Mouse (Mus musculus) CH12.LX (cell line): ENCODE data around the gene Slc16a5. TPM values are rescaled to one million over a fixed set of nuclear protein-coding genes. Genes with fewer than 3 reads are reported as not detected.
A peak's percentile ranks its signal among the peaks of the same experiment; 100 is the strongest.

Experiments used
- DNase-seq: peaks from one replicate; pipeline ENCODE4 v3.0.0-alpha.2; 2013; ENCODE audit errors: extremely low read depth
- H3K27ac ChIP-seq: 2 replicates; pipeline ENCODE4 v1.5.1; 2012; ENCODE audit warnings: low read depth, mild to moderate bottlenecking, control low read depth, moderate library complexity; ENCODE audit not compliant: insufficient read depth
- H3K27me3 ChIP-seq: replicated peaks from 2 replicates; pipeline ENCODE3; 2012; ENCODE audit warnings: inconsistent platforms
- H3K36me3 ChIP-seq, 2 experiments: replicated peaks in 1 of 2; 2 replicates each; pipeline versions ENCODE3 to v1.6.1; 2012; ENCODE audit warnings: inconsistent platforms in 1 of 2, low read length in 1 of 2, mild to moderate bottlenecking in 1 of 2, mixed read lengths in 1 of 2, moderate library complexity in 1 of 2; ENCODE audit not compliant: control insufficient read depth in 1 of 2, insufficient read depth in 1 of 2
- H3K4me1 ChIP-seq, 2 experiments: 2 replicates each; pipeline ENCODE4 v1.6.1; 2012; ENCODE audit warnings: inconsistent platforms in 1 of 2, moderate library complexity in 1 of 2; ENCODE audit not compliant: insufficient read depth in 2 of 2, control insufficient read depth in 1 of 2
- H3K4me2 ChIP-seq: 2 replicates; pipeline ENCODE4 v1.6.1; 2012; ENCODE audit warnings: low read depth, mild to moderate bottlenecking, control low read depth; ENCODE audit not compliant: poor library complexity, insufficient read depth, severe bottlenecking
- H3K4me3 ChIP-seq, 3 experiments: fragments of 150-350 bp in 1 of 3; sonication (generic) in 1 of 3; replicated peaks in 1 of 3; 2 replicates each; pipeline versions ENCODE3 to v1.5.1; 2011 to 2012; ENCODE audit warnings: low read depth in 2 of 3, low read length in 2 of 3, mild to moderate bottlenecking in 2 of 3, moderate library complexity in 2 of 3, control low read depth in 1 of 3, improper control_type of control experiment in 1 of 3, inconsistent platforms in 1 of 3, mixed read lengths in 1 of 3; ENCODE audit not compliant: poor library complexity in 1 of 3
- H3K79me2 ChIP-seq: replicated peaks from 2 replicates; pipeline ENCODE4 v1.6.1; 2012; ENCODE audit warnings: mild to moderate bottlenecking, moderate library complexity; ENCODE audit not compliant: control insufficient read depth, poor library complexity, insufficient read depth, severe bottlenecking; ENCODE audit errors: extremely low read depth
- H3K9ac ChIP-seq: 2 replicates; pipeline ENCODE4 v1.6.1; 2012; ENCODE audit warnings: low read depth, mild to moderate bottlenecking, control low read depth, moderate library complexity; ENCODE audit not compliant: insufficient read depth
- H3K9me3 ChIP-seq: replicated peaks from 2 replicates; pipeline ENCODE3; 2012; ENCODE audit warnings: low read length, inconsistent platforms, mixed read lengths
- BHLHE40 ChIP-seq: IDR thresholded peaks from 2 replicates; pipeline ENCODE4 v1.6.1; 2011; ENCODE audit warnings: mild to moderate bottlenecking, low read depth, low read length, improper control_type of control experiment
- CHD1 ChIP-seq: IDR thresholded peaks from 2 replicates; pipeline ENCODE4 v1.6.1; 2012; ENCODE audit warnings: low read depth, low read length, improper control_type of control experiment, inconsistent platforms
- CHD2 ChIP-seq: IDR thresholded peaks from 2 replicates; pipeline ENCODE4 v1.6.1; 2011; ENCODE audit warnings: low read length, improper control_type of control experiment
- CTCF ChIP-seq, 2 experiments: IDR thresholded peaks in 1 of 2; conservative IDR thresholded peaks in 1 of 2; 2 replicates each; pipeline ENCODE4 v1.5.1; 2011 to 2012; ENCODE audit warnings: low read depth in 2 of 2, low read length in 2 of 2, improper control_type of control experiment in 1 of 2, inconsistent platforms in 1 of 2, mild to moderate bottlenecking in 1 of 2, moderate library complexity in 1 of 2
- E2F4 ChIP-seq: IDR thresholded peaks from 2 replicates; pipeline ENCODE4 v1.6.1; 2011; ENCODE audit warnings: low read depth, low read length, improper control_type of control experiment; ENCODE audit not compliant: insufficient replicate concordance
- ETS1 ChIP-seq: conservative IDR thresholded peaks from 2 replicates; pipeline ENCODE4 v1.6.1; 2012; ENCODE audit warnings: low read depth, mild to moderate bottlenecking, inconsistent platforms, low read length, improper control_type of control experiment, moderate library complexity
- GABPA ChIP-seq: IDR thresholded peaks from 2 replicates; pipeline ENCODE4 v1.6.1; 2012; ENCODE audit warnings: low read depth, low read length, improper control_type of control experiment, inconsistent platforms; ENCODE audit not compliant: insufficient replicate concordance
- JUN ChIP-seq: IDR thresholded peaks from 2 replicates; pipeline ENCODE4 v1.6.1; 2011; ENCODE audit warnings: low read depth, mild to moderate bottlenecking, low read length, improper control_type of control experiment, moderate library complexity; ENCODE audit not compliant: insufficient read depth
- JUND ChIP-seq: conservative IDR thresholded peaks from 2 replicates; pipeline ENCODE4 v1.6.1; 2011; ENCODE audit warnings: low read depth, low read length, improper control_type of control experiment
- MAFK ChIP-seq: IDR thresholded peaks from 2 replicates; pipeline ENCODE4 v1.6.1; 2011; ENCODE audit warnings: low read length, improper control_type of control experiment; ENCODE audit not compliant: insufficient replicate concordance
- MAZ ChIP-seq: IDR thresholded peaks from 2 replicates; pipeline ENCODE4 v1.6.1; 2012; ENCODE audit warnings: low read depth, mild to moderate bottlenecking, inconsistent platforms, low read length, improper control_type of control experiment, moderate library complexity
- NELFE ChIP-seq: IDR thresholded peaks from 2 replicates; pipeline ENCODE4 v1.6.1; 2011; ENCODE audit warnings: low read depth, low read length, improper control_type of control experiment
- POLR2AphosphoS2 ChIP-seq: IDR thresholded peaks from 2 replicates; pipeline ENCODE4 v1.6.1; 2011; ENCODE audit warnings: low read depth, low read length, improper control_type of control experiment
- SIN3A ChIP-seq: IDR thresholded peaks from 2 replicates; pipeline ENCODE4 v1.6.1; 2012; ENCODE audit warnings: low read length, improper control_type of control experiment, inconsistent platforms
- SMC3 ChIP-seq: IDR thresholded peaks from 2 replicates; pipeline ENCODE4 v1.6.1; 2011; ENCODE audit warnings: low read depth, low read length, improper control_type of control experiment
- TBP ChIP-seq: conservative IDR thresholded peaks from 2 replicates; pipeline ENCODE4 v1.6.1; 2011; ENCODE audit warnings: low read depth, low read length, improper control_type of control experiment
- UBTF ChIP-seq: IDR thresholded peaks from 2 replicates; pipeline ENCODE4 v1.6.1; 2012; ENCODE audit warnings: low read depth, mild to moderate bottlenecking, inconsistent platforms, low read length, improper control_type of control experiment, moderate library complexity
- ZKSCAN1 ChIP-seq: IDR thresholded peaks from 2 replicates; pipeline ENCODE4 v1.6.1; 2012; ENCODE audit warnings: low read depth, inconsistent platforms, low read length, improper control_type of control experiment, borderline replicate concordance
- dilution Hi-C: fragments of 300-500 bp; cut with MboI; formaldehyde crosslinking; loops from 2 replicates; pipeline ENCODE4 v1.14.3; 2020; ENCODE audit warnings: low sequenced_read_pairs; ENCODE audit not compliant: extremely low pct_unique_long_range_greater_than_20kb, extremely low pct_ligation_motif_present
- in situ Hi-C: fragments of 300-500 bp; cut with MboI; formaldehyde crosslinking; loops from 3 replicates; pipeline ENCODE4 v1.14.3; 2019; ENCODE audit warnings: low sequenced_read_pairs, low pct_ligation_motif_present, low pct_unique_long_range_greater_than_20kb, mixed read lengths
- polyA plus RNA-seq: library from polyadenylated mRNA; unstranded; fragments of >175 nt; gene quantifications from 2 replicates; pipeline ENCODE4 v1.2.1, GENCODE M21; 2012; ENCODE audit warnings: low read depth; ENCODE audit not compliant: insufficient read length
- total RNA-seq, 2 experiments: library from RNA; depleted of rRNA; stranded (reverse); fragments of 300-350 nt in 1 of 2; fragments of >200 nt in 1 of 2; gene quantifications; 2 replicates each; pipeline ENCODE4 v1.2.3; 2012 to 2014

Slc16a5 gene
- total and polyA plus RNA-seq, 3 experiments: 0.51 to 0.71 TPM; not detected in 1

GRCm38 (mm10) chr11:115455619-115456018 is 6.7 kb upstream of the Slc16a5 start:
- in situ Hi-C loops: no loop called here
- dilution Hi-C loops: no loop called here
- DNase-seq: no peak
- peaks cover 12% of the 10 kb centered on the region for H3K27me3 ChIP-seq
- H3K79me2 ChIP-seq: no peaks in the 10 kb centered on the region
- no peak for TF ChIP-seq GABPA
- TF ChIP-seq ETS1: no peak
- no peak for TF ChIP-seq UBTF
- peak in 1 of 2 experiments; percentile 20; a peak in 1 of 4 replicates for TF ChIP-seq CTCF (conservative IDR thresholded peaks at IDR 0.05 in 1 of 2, IDR thresholded peaks at IDR 0.05 in 1 of 2; ENCODE audit: low read depth in 2 of 2, low read length in 2 of 2)
- TF ChIP-seq MAFK: no peak
- TF ChIP-seq BHLHE40: no peak
- H3K9ac ChIP-seq: no peak overlapping the region
- no peak overlapping the region for H3K27ac ChIP-seq
- H3K4me2 ChIP-seq: no peak overlapping the region
- H3K9me3 ChIP-seq: peaks cover 20% of the 10 kb centered on the region
- H3K4me1 ChIP-seq: peaks cover 5 to 23% of the 10 kb centered on the region in 2 experiments; a peak in 3 of 4 replicates
- no peak overlapping the region for H3K4me3 ChIP-seq
- H3K36me3 ChIP-seq: no peaks in the 10 kb centered on the region

- Histone ChIP-seq H3K36me3 (no peaks in the 10 kb centered on the region), H3K4me3 (no peak overlapping the region), H3K9ac (no peak overlapping the region), H3K27me3 (peaks cover 12% of the 10 kb centered on the region), H3K9me3 (peaks cover 16% of the 10 kb centered on the region), H3K4me2 (no peak overlapping the region), H3K27ac (no peak overlapping the region), H3K4me1 (peaks cover 5 to 23% of the 10 kb centered on the region in 2 experiments; a peak in 3 of 4 replicates), H3K79me2 (no peaks in the 10 kb centered on the region)
- no peak for DNase-seq
- dilution Hi-C loops: no loop called here
- in situ Hi-C loops: no loop called here
- TF ChIP-seq SMC3: no peak
- TF ChIP-seq MAZ: no peak
- TF ChIP-seq ZKSCAN1: no peak
- no peak for TF ChIP-seq UBTF
- TF ChIP-seq ETS1: no peak
- TF ChIP-seq POLR2AphosphoS2: no peak
- no peak for TF ChIP-seq E2F4
- no peak for TF ChIP-seq BHLHE40
- TF ChIP-seq NELFE: no peak
- no peak for TF ChIP-seq TBP
- TF ChIP-seq SIN3A: no peak
- TF ChIP-seq JUN: no peak
- no peak for TF ChIP-seq JUND
- TF ChIP-seq MAFK: no peak
- TF ChIP-seq CHD2: no peak
- TF ChIP-seq GABPA: no peak
- no peak for TF ChIP-seq CHD1
Observed at GRCm38 (mm10) chr11:115456182-115456581, 6.1 kb upstream of the Slc16a5 start.
